Mouse (Mus musculus): ENCODE results near the gene Nol8. TPM values are rescaled to one million over a fixed set of nuclear protein-coding genes. Genes with fewer than 3 reads are reported as not detected.

Nol8 gene
- polyA plus RNA-seq (2015; fragmentation: Illumina TruSeq; extraction: RNeasy Lipid Tissue Mini Kit (QIAGEN cat#74804); ENCODE audit: low read depth, low replicate concordance), result 14.0 TPM

DNA sequence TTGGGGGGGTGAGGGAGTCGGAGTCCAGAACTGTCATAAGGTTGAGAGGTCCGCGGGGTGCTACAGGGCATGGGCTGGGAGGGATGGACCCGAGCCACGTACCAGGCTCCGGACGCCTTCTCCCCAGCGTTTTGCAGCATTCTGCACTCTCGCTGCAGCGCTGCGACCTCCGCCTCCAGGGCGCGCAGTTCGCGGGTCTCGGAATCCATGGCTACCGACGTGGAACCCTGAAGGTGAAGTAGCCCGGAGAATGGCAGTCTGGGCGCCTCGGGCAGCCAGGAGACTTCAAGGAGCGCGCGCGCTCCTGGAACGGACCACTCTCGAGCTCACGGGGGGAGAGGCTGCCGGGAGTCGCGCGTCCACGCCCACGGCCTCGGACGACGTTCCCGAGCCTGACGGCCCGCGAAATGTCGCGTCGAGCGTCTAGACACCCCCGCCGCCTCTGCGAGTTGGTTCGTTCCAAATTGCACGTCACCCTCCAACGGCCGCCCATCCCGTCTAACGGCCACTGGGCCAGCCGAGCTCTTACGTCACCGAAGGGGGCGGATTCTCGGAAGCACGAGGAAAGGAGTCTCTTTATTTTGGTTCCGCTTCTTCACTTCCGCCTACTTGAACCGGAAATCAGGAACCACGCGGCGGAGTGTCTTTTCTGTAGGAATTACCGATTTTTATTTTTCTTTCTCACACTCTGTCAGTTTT, at the start of gene Nol8, which contains the start of gene Cenpp:
Gene Nol8 (plus strand): TSS at position 598 of the 699 bp plus-strand sequence.
Gene Cenpp (minus strand): TSS at position 305 of the 699 bp plus-strand sequence.

GRCm38 (mm10) chr13:49607714-49608113, 45.2 kb upstream of the Nol8 start, which contains the start of gene Ogn:
Gene Ogn, plus strand, starts transcription at chr13:49608046.

GRCm38 (mm10) chr13:49681351-49682232, 28.7 kb downstream of the Nol8 start, which contains the start of gene Iars:
Gene Iars, plus strand, starts transcription at chr13:49682100.

Other genes with a start within 250 kb of the Nol8 start
- 16.7 TPM for gene Ippk, start 231.8 kb upstream of the Nol8 start, polyA plus RNA-seq (2015; fragmentation: Illumina TruSeq; extraction: RNeasy Lipid Tissue Mini Kit (QIAGEN cat#74804); ENCODE audit: low read depth, low replicate concordance)
- gene Tes3-ps, start 159.8 kb upstream of the Nol8 start, polyA plus RNA-seq (2015; fragmentation: Illumina TruSeq; extraction: RNeasy Lipid Tissue Mini Kit (QIAGEN cat#74804); ENCODE audit: low read depth, low replicate concordance), result 0.36 TPM
- gene Ecm2, start 148.3 kb upstream of the Nol8 start, polyA plus RNA-seq (2015; fragmentation: Illumina TruSeq; extraction: RNeasy Lipid Tissue Mini Kit (QIAGEN cat#74804); ENCODE audit: low read depth, low replicate concordance), result 5.8 TPM
- gene Aspn, start 108.6 kb upstream of the Nol8 start, polyA plus RNA-seq (2015; fragmentation: Illumina TruSeq; extraction: RNeasy Lipid Tissue Mini Kit (QIAGEN cat#74804); ENCODE audit: low read depth, low replicate concordance), result 3.0 TPM
- 2.3 TPM for gene Omd, start 70.6 kb upstream of the Nol8 start, polyA plus RNA-seq (2015; fragmentation: Illumina TruSeq; extraction: RNeasy Lipid Tissue Mini Kit (QIAGEN cat#74804); ENCODE audit: low read depth, low replicate concordance)
- 9.1 TPM for gene Ogn, start 45.0 kb upstream of the Nol8 start, polyA plus RNA-seq (2015; fragmentation: Illumina TruSeq; extraction: RNeasy Lipid Tissue Mini Kit (QIAGEN cat#74804); ENCODE audit: low read depth, low replicate concordance)
- 1.1 TPM for gene Cenpp, start 293 bp upstream of the Nol8 start, polyA plus RNA-seq (2015; fragmentation: Illumina TruSeq; extraction: RNeasy Lipid Tissue Mini Kit (QIAGEN cat#74804); ENCODE audit: low read depth, low replicate concordance)
- 39.2 TPM for gene Iars, start 29.0 kb downstream of the Nol8 start, polyA plus RNA-seq (2015; fragmentation: Illumina TruSeq; extraction: RNeasy Lipid Tissue Mini Kit (QIAGEN cat#74804); ENCODE audit: low read depth, low replicate concordance)
- gene Gm30302, start 145.9 kb downstream of the Nol8 start, polyA plus RNA-seq (2015; fragmentation: Illumina TruSeq; extraction: RNeasy Lipid Tissue Mini Kit (QIAGEN cat#74804); ENCODE audit: low read depth, low replicate concordance), result not detected